Mouse (Mus musculus) lung, adult 2 months (tissue): ENCODE results near the gene Krt76. TPM values are rescaled to one million over a fixed set of nuclear protein-coding genes. Genes with fewer than 3 reads are reported as not detected.

Experiments
- DNase-seq: peaks from one replicate; pipeline ENCODE4 v3.0.0; 2022
- H3K4me1 ChIP-seq: fragments of 200-500 bp; 2 replicates; pipeline ENCODE4 v1.6.1; 2011; ENCODE audit warnings: low read length; ENCODE audit not compliant: control insufficient read depth, insufficient read depth
- H3K4me3 ChIP-seq: fragments of 200-500 bp; replicated peaks from 2 replicates; pipeline ENCODE3; 2011; ENCODE audit warnings: low read depth, mild to moderate bottlenecking, control low read depth, low read length; ENCODE audit errors: extremely low read depth
- CTCF ChIP-seq: fragments of 200-500 bp; IDR thresholded peaks from 2 replicates; pipeline ENCODE4 v1.5.1; 2011; ENCODE audit warnings: mild to moderate bottlenecking, low read length, control low read depth; ENCODE audit not compliant: insufficient read depth
- POLR2A ChIP-seq: fragments of 200-500 bp; IDR thresholded peaks from 2 replicates; pipeline ENCODE4 v1.6.1; 2011; ENCODE audit warnings: low read depth, mild to moderate bottlenecking, control low read depth, low read length, borderline replicate concordance; ENCODE audit errors: extremely low read depth
- WGBS: fragments of 180-500 bp; shearing (Covaris S2); methylation state at CpG from one replicate; pipeline ENCODE4 v1.1.7; 2018; 5-methylcytosine and 5-hydroxymethylcytosine counted together
- polyA plus RNA-seq: library from polyadenylated mRNA; depleted of rRNA; stranded (reverse); fragments of >200 nt; gene quantifications from 2 replicates; pipeline ENCODE4 v1.2.3, GENCODE M21; 2012

The Krt76 gene
- polyA plus RNA-seq, 1 experiment, result 0.46 TPM

DNA sequence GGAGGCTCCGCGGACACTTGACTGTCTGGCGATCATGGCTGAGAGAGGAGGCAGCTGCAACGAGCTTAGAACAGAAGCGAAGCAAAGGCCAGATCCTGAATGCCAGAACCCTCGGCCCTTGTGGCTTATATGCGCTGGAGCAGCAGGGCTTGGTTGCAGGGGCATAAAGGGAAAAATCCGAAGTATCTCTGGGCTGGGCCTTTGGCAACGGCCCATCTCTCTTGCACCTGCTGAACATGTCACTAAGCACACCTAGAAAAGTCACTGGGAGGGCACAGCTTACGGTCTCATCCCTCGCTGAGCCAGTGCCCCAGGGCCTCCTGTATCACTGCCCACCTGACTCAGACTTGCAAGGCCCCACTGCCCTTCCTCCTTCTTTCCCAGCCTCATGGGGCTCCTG lies 31.9 kb upstream of the Krt76 start, which contains the start of gene Krt4:
Gene Krt4 (minus strand): TSS at position 101 of the 400 bp plus-strand sequence.
- 70% methylated on average over 11 of the region's 11 CpGs for WGBS

DNA sequence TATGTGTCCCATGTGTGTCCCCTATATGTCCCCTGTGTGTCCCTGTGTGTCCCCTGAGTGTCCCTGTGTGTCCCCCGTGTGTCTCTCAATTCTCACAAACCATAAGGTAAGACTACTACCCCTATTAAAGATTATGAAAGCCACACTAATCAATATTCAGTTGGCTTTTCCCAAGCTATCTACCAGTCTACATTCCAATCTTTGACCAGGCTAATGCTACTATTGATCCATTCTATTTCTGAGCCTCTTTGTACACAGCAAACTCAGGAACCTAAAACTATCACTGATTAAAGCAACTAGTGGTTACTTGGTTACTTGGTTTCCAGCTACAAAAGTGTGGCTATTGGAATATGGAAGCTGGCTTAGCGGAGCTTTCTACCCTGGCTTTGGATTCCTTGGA lies 29.6 kb upstream of the Krt76 start:
- no peak for DNase-seq
- H3K4me3 ChIP-seq, result no peak overlapping the region
- H3K4me1 ChIP-seq, result no peaks in the 10 kb centered on the region; the same call in 1 of the 2 replicates
- 80% methylated on average over 2 of the region's 2 CpGs for WGBS
- TF ChIP-seq POLR2A (no peak), CTCF (no peak)

More for the DNA sequence above, 31.9 kb upstream of the Krt76 start, which contains the start of gene Krt4:
- TF ChIP-seq CTCF, result no peak
- Histone ChIP-seq H3K4me3 (no peak within 1 kb of the TSS), H3K4me1 (no peaks in the 10 kb centered on the region; the same call in 1 of the 2 replicates)
- DNase-seq, result no peak

DNA sequence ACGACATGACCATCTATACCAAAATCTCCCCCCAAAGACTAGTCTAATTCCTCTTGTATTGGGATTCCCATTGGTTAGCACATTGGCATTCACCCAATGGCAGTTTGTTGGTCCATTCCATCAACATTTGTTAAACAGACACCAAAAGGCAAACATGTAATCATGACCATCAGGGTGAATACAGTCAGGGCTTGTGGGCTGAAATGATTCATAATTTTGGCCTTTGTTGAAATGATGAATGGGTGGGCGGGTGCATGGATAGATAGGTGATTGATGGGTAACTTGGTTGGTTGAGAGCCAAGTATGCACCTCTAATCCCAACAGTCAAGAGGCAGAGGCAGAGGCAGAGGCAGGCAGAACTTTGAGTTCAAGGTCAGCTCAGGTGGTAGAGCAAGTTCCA lies 23.4 kb upstream of the Krt76 start:
- H3K4me3 ChIP-seq, result no peak overlapping the region
- no peaks in the 10 kb centered on the region for H3K4me1 ChIP-seq
- no peak for TF ChIP-seq POLR2A
- no peak for TF ChIP-seq CTCF
- WGBS, result 75% methylated on average over 2 of the region's 2 CpGs
- no peak for DNase-seq

DNA sequence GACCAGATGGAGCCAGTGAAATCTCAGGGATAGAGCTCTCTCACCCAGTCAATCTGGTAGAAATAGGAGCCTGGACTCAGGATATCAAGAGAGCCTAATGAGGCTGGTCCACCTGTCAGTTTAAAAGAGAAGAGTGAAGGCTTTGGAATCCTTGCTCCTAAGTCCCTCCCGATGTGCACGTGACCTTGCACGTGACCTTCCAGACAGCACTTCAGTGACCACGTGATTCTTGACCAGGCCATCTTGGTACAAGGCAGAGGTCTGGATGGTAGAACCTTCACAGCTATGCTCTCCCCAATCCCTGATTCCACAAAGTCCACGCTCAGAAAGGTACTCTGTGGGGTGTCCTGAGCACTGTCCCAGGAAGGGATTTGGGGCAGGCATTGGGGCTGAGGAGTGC lies 12.1 kb upstream of the Krt76 start:
- no peak for DNase-seq
- Histone ChIP-seq H3K4me3 (no peak overlapping the region), H3K4me1 (no peaks in the 10 kb centered on the region)
- WGBS, result 81% methylated on average over 5 of the region's 5 CpGs
- TF ChIP-seq CTCF, result no peak
- no peak for TF ChIP-seq POLR2A

DNA sequence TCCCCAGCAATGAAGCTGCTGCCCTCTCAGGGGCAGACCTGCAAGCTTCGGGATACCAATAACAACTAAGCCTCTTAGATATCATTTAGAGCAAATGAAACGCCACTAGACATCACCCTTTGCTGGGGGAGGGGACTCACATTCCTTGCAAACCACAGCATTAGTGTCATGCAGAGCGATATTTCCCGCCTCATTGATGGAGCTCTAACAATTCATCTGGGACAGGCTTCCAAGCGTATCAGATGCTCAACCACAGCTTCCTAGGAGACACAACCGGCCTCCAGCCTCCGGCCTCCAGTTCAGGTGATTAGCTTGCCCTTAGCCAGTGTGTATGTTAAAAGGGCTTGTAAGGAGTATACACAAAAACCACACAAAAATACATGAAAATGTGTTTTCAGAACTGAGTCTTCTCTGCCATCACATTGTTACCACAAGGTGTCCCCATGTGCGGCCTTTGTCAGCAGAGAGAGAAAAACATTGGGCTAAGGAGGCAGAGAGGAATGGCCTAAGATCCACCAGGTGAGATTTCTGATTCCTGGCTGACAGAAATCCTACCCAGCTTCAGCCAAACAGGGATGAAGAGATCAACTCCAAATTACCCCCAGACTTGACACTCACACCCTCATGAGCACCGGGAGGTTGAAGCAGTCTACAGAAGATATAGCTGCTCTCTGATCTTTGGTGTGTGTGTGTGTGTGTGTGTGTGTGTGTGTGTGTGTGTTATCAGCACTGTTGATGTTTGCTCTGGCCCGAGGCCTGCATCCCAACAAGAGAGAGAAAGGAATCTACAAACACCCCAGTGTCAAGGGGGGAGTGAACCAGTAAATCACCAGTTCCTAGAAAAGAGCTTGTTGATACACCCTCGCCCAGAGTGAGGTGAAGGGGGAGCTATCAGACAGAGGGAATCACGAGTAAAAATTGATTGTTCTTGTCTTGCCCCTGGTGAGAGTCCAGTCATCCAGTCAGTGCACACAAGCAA lies 9.7 kb upstream of the Krt76 start:
- no peak overlapping the region for H3K4me3 ChIP-seq
- no peaks in the 10 kb centered on the region for H3K4me1 ChIP-seq
- DNase-seq, result no peak
- WGBS, result 51% methylated on average over 12 of the region's 12 CpGs
- TF ChIP-seq CTCF, result no peak
- no peak for TF ChIP-seq POLR2A

DNA sequence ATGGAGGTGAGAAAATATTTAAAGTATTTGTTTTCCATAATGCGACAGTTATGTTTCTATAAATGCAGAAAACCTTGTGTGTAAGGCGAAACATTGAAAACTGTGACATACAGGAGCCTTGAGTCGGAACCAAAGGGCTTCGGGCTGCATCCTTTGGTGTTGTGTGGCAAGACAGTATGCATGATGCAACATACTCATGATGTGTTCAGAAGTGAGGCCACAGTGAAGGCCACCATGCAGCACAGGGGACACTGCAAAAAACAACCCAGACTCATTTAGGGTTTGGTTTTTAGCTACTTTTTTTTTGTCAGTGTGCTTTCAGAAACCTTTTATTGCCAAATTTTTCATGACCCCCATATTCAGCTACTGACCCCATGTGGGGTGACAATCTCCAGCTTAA lies 2.5 kb upstream of the Krt76 start:
- Histone ChIP-seq H3K4me3 (no peak overlapping the region), H3K4me1 (no peaks in the 10 kb centered on the region)
- DNase-seq, result no peak
- WGBS, result 86% methylated on average over 4 of the region's 4 CpGs
- TF ChIP-seq CTCF (no peak), POLR2A (no peak)

DNA sequence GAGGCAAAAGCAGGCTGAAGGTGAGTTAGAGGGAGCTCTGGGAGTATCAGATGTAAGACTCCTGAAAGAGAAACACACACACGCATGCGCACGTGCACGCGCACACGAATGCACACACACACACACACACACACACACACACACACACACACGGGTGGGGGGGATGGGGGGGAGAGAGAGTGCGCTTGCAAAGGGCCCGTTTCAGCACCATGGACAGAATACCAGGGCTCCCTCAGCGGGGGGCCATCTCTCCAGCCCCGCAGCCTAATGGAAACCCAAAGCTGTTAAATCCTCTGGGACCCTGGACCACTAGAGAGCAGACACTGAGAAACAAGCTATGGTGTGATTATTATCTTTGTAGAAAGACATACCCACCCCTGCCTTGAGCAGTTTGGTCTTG lies 12.9 kb downstream of the Krt76 start:
- TF ChIP-seq POLR2A (no peak), CTCF (no peak)
- no peak overlapping the region for H3K4me3 ChIP-seq
- WGBS, result 18% methylated on average over 11 of the region's 11 CpGs
- H3K4me1 ChIP-seq, result no peaks in the 10 kb centered on the region
- DNase-seq, result no peak

DNA sequence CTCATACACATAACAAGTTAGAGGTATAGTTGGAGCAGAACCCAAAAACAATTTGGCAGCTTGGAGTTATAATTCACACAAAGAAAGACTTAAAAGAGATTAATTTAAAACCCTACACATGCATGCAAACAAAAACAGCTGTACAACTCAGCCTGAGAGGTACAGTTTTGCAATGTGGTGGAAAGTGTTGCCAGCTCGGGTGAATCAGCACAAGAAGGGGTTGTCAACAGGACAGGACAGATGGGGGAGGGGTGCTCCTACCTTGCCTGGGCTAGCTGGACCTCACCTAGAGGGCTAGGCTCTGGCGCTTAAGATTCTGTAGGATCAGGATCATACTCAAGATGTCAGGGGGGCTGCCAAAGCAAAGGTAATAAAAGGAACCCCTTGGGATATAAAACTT lies 14.7 kb downstream of the Krt76 start:
- no peak overlapping the region for H3K4me3 ChIP-seq
- WGBS, result 52% methylated on average over 2 of the region's 2 CpGs
- no peak for DNase-seq
- H3K4me1 ChIP-seq, result no peaks in the 10 kb centered on the region
- no peak for TF ChIP-seq POLR2A
- TF ChIP-seq CTCF, result no peak

DNA sequence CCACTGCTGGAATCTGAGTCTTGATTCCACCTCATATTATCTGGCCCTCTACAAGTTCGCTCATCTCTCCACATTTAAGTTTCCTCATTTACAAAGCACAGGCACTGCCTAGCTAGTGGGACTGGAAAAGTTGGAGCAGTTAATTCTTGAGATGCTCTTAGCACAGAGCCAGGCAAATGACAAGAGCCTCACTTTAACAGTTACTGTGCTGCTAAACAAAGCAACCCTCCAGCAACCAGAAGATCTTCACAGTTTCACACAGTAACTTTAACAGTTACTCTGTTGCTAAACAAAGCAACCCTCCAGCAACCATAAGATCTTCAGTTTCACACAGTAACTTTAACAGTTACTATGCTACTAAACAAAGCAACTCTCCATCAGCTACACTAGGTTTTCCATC lies 18.3 kb downstream of the Krt76 start:
- 66% methylated on average over 1 of the region's 1 CpGs for WGBS
- no peak overlapping the region for H3K4me3 ChIP-seq
- TF ChIP-seq POLR2A (no peak), CTCF (no peak)
- no peak for DNase-seq
- no peaks in the 10 kb centered on the region for H3K4me1 ChIP-seq

DNA sequence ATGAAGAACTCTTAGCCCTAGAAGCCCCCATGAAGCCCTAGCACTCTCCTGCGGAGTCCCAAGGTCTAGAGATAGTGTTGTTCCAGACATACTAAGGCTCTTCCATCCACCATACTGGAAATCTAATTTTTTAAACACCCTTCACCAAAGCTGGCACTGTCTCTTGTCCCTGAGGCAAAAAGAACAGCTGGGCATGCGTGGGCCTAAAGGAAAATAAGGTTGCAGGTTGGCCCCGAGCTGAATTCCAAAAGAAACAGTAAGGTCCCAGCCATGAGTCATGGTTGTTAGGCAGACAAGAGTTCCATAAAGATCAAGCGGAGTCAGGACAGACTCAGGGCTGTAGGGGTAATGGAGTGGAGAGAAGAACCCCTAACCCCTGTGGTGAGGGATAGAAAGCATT lies 19.5 kb downstream of the Krt76 start:
- TF ChIP-seq CTCF (no peak), POLR2A (no peak)
- no peak for DNase-seq
- H3K4me3 ChIP-seq, result no peak overlapping the region
- H3K4me1 ChIP-seq, result no peaks in the 10 kb centered on the region
- WGBS, result 69% methylated on average over 4 of the region's 4 CpGs
